Mouse (Mus musculus) neural tube, embryonic 11.5 days (tissue): ENCODE measurements around the gene Mdh1b. TPM values are rescaled to one million over a fixed set of nuclear protein-coding genes. Genes with fewer than 3 reads are reported as not detected.
A peak's percentile ranks its signal among the peaks of the same experiment; 100 is the strongest.

Experiments used
- ATAC-seq: fragments of 200-750 bp; cut with Nextera tagmentation; 2 replicates; pipeline ENCODE4 v1.8.0; 2017; ENCODE audit warnings: moderate number of reproducible peaks, mild to moderate bottlenecking, moderate TSS enrichment, moderate library complexity; ENCODE audit not compliant: insufficient read depth, low FRiP score, low TSS enrichment
- DNase-seq: peaks from one replicate; pipeline ENCODE4 v3.0.0-alpha.2; 2015; ENCODE audit warnings: low spot score
- H3K27ac ChIP-seq: fragments of 300-500 bp; sonication (generic); 2 replicates; pipeline ENCODE4 v1.5.1; 2014; ENCODE audit warnings: low read depth, mild to moderate bottlenecking, low read length
- H3K27me3 ChIP-seq: fragments of 300-500 bp; sonication (generic); 2 replicates; pipeline ENCODE4 v1.6.1; 2014; ENCODE audit warnings: mild to moderate bottlenecking, low read length, mixed read lengths; ENCODE audit not compliant: control insufficient read depth, insufficient read depth
- H3K36me3 ChIP-seq: fragments of 300-500 bp; sonication (generic); 2 replicates; pipeline ENCODE4 v1.6.1; 2014; ENCODE audit warnings: mild to moderate bottlenecking, low read length, moderate library complexity, mixed read lengths; ENCODE audit not compliant: control insufficient read depth, insufficient read depth
- H3K4me1 ChIP-seq: fragments of 300-500 bp; sonication (generic); 2 replicates; pipeline ENCODE4 v1.6.1; 2014; ENCODE audit warnings: low read length, mixed read lengths; ENCODE audit not compliant: control insufficient read depth, insufficient read depth
- H3K4me2 ChIP-seq: fragments of 300-500 bp; sonication (generic); 2 replicates; pipeline ENCODE4 v1.6.1; 2014; ENCODE audit warnings: low read depth, mild to moderate bottlenecking, moderate library complexity
- H3K4me3 ChIP-seq: fragments of 300-500 bp; sonication (generic); 2 replicates; pipeline ENCODE4 v1.5.1; 2014; ENCODE audit warnings: low read depth, low read length
- H3K9ac ChIP-seq: fragments of 300-500 bp; sonication (generic); 2 replicates; pipeline ENCODE4 v1.6.1; 2014; ENCODE audit warnings: mild to moderate bottlenecking, low read length
- H3K9me3 ChIP-seq: fragments of 300-500 bp; sonication (generic); 2 replicates; pipeline ENCODE4 v1.6.1; 2016; ENCODE audit warnings: low read length; ENCODE audit not compliant: control insufficient read depth
- WGBS: fragments of 180-500 bp; shearing (Covaris S2); extraction: QIAGEN DNeasy Blood & Tissue Kit; methylation state at CpG from one replicate; pipeline ENCODE4 v1.1.7; 2014; 5-methylcytosine and 5-hydroxymethylcytosine counted together
- polyA plus RNA-seq: library from polyadenylated mRNA; unstranded; fragments of >200 nt; fragmentation: Nextera tagmentation; extraction: Ambion mirVana; gene quantifications from 2 replicates; pipeline ENCODE4 v1.2.1, GENCODE M21; 2014

The Mdh1b gene
- polyA plus RNA-seq, 1 experiment from 2014 or later: 0.31 TPM

DNA sequence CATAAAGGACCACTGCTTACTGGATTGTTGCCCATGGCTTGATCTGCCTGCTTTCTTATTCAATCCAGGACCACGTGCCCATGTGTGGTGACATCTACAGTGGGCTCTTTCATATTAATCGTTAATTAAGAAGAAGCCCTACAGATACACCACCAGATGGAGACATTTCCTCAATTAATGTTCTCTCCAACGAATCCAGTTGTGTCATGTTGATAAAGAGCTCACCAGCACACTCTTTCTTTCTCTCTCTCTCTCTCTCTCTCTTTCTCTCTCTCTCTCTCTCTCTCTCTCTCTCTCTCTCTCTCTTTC, 61.3 kb downstream of the Mdh1b start:
- Histone ChIP-seq H3K4me3 (no peak overlapping the region), H3K27ac (no peak overlapping the region), H3K9me3 (no peaks in the 10 kb centered on the region), H3K9ac (no peak overlapping the region), H3K4me1 (0 out of 2 replicates have a peak, but pooled peaks cover 5% of the 10 kb centered on the region), H3K4me2 (no peak overlapping the region), H3K36me3 (no peaks in the 10 kb centered on the region), H3K27me3 (no peaks in the 10 kb centered on the region)
- peak; percentile 57 for DNase-seq
- no peak for ATAC-seq
- WGBS: 6% methylated on average over 3 of the region's 3 CpGs

DNA sequence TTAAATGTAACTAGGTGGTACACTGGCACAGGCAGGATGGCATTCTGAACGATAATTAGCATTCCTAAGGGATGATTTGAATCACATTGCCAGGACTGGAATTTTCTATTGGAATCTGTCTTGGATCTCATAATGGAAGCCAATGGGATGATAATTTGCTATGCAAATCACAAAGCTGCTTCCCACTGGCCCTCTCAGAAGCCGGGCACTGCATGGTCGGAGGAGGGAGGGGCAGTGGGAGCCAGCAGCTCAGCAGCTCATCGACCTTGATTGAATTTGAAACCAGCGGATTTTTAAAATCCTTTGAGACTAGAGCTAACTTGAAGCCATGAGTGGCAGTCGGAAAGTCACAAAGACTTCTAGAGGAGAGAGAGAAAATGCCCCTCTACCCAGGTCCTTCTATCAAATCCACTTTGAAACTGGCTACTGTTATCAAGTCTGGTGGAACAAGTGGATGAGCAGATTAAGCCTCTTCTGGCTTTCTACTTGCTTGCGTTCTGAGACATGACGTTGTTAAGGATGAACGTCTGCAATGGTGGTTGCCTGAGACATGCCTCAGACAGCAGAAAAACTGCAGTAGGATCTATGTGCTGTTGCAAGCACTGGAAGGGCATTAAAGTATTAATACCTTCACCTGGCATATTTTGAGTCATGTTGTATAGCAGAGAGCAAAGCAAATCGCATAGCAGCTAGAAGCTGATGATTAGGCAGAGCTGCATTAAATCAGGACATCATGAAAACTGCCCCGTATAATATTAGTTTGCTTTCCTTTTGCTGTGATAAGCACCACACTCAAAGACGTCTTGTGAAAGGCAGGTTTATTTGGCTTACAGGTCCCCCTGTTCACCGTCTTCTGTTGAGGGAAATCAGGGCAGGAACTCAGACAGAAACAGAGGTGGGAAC, 61.9 kb downstream of the Mdh1b start:
- ATAC-seq (0 out of 2 replicates have a peak, but pooled peaks have one; percentile 53), DNase-seq (no peak)
- 26% methylated on average over 13 of the region's 13 CpGs for WGBS

DNA sequence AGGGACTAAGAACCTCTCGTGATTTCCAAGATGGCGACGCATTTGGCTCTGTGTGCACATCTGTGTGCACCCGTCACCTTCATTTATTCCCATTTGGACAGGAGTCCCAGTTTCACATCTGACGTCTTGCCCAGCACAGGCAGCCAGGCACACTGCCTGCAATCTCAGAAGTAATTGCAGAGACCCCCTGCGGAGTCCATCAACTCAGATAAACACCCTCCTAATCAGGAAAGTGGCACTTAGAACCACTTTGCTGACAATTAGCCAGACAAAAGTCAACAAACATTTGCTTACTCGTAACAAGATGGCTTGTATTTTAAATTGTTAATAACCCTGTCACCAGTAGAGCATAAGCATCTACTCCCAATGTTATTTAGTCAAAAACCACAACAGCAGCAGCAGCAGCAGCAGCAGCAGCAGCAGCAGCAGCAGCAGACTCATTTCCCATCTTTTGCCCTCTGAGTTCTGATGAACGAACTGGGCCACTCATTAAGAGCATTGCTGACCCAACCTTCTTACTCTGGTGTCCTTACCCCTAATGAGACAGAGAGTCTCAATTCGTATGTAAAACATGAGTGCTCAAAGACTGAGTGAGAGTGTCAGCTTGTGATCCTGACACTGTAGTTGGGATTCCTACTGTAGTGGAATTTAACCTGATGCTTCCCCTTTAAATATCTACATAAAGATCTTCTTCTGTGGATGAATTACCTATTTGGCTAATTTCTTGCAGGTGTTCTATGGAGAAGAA, 62.7 kb downstream of the Mdh1b start:
- no peak overlapping the region for H3K4me2 ChIP-seq
- no peaks in the 10 kb centered on the region for H3K36me3 ChIP-seq
- H3K27me3 ChIP-seq: no peaks in the 10 kb centered on the region
- ATAC-seq (no peak), DNase-seq (no peak)
- 26% methylated on average over 9 of the region's 9 CpGs for WGBS
- no peak overlapping the region for H3K9ac ChIP-seq
- H3K27ac ChIP-seq: no peak overlapping the region
- no peaks in the 10 kb centered on the region for H3K9me3 ChIP-seq
- 0 out of 2 replicates have a peak, but pooled peaks cover 5% of the 10 kb centered on the region for H3K4me1 ChIP-seq
- no peak overlapping the region for H3K4me3 ChIP-seq

More for the DNA sequence above, 61.9 kb downstream of the Mdh1b start:
- Histone ChIP-seq H3K27me3 (no peaks in the 10 kb centered on the region), H3K9me3 (no peaks in the 10 kb centered on the region), H3K9ac (no peak overlapping the region), H3K4me3 (no peak overlapping the region), H3K27ac (no peak overlapping the region), H3K4me1 (0 out of 2 replicates have a peak, but pooled peaks cover 5% of the 10 kb centered on the region), H3K4me2 (no peak overlapping the region), H3K36me3 (no peaks in the 10 kb centered on the region)

DNA sequence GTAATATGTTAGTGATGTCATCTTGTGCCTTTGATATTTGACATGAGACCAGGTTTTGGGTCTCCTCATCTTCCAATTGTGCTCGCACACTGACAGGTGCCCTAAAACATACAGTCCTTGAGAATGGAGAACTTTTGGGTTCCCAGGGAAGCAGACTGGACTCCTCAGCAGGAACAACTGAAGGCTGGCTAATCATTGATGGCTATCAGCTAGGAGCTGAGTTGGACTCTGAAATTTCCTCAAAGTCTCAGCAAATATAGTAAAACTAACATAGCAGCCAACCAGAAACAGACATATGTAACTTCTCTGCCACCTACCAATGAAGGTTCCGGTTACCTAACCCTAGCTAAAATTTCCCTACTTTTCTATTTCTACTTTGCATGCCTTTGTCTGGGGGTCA, 64.0 kb downstream of the Mdh1b start:
- H3K4me2 ChIP-seq: no peak overlapping the region
- ATAC-seq: no peak
- no peaks in the 10 kb centered on the region for H3K36me3 ChIP-seq
- 0 out of 2 replicates have a peak, but pooled peaks cover 5% of the 10 kb centered on the region for H3K4me1 ChIP-seq
- H3K27me3 ChIP-seq: peaks cover 3% of the 10 kb centered on the region; the same call in 1 of the 2 replicates
- no peak for DNase-seq
- WGBS: 83% methylated on average over 2 of the region's 2 CpGs
- H3K9me3 ChIP-seq: no peaks in the 10 kb centered on the region
- H3K4me3 ChIP-seq: no peak overlapping the region
- H3K9ac ChIP-seq: no peak overlapping the region
- no peak overlapping the region for H3K27ac ChIP-seq

DNA sequence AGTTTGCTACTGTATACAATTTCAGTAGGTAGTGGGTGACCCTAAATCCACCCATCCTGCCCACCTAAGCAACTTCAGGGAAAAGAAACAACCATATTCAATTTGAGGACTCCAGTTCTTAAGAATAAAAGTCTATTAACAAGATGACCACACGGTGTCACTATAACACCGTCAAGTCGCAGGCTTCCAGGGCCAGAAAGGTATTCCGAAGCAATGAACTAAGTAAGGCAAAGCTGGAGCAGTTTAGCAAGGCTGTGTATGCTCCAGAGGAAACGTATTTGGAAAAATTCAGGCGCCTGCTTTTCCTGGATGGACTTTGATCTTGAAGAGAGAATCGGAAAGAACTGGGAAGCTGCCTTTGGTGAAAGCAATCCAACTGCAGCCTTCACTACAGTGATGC, 70.5 kb downstream of the Mdh1b start:
- WGBS: 4% methylated on average over 7 of the region's 7 CpGs
- no peak overlapping the region for H3K9ac ChIP-seq
- no peak for ATAC-seq

DNA sequence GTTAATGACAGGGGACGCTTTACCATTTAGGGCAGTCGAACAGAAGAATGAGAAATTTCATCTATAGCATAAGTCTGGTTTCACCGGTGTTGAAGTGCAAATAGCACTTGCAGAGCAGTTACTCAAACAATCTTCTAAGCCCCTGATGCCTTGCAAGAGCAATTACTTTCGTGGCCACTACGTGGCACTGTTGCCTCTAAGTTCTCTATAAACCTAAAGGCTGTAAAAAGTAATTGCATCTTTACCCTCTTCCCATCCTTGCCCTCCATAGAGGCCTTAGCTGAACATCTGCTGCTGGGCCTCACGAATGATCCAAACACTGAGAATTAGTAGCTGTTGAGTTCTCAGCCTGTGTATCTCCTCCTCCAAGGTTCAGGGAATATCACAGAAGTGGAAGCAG, 72.1 kb downstream of the Mdh1b start:
- Histone ChIP-seq H3K9me3 (no peaks in the 10 kb centered on the region), H3K9ac (no peak overlapping the region), H3K36me3 (no peaks in the 10 kb centered on the region), H3K27me3 (peaks cover 3% of the 10 kb centered on the region; the same call in 1 of the 2 replicates), H3K4me2 (no peak overlapping the region), H3K4me1 (no peaks in the 10 kb centered on the region), H3K27ac (no peak overlapping the region), H3K4me3 (no peak overlapping the region)
- 18% methylated on average over 6 of the region's 6 CpGs for WGBS
- DNase-seq (peak; percentile 76), ATAC-seq (no peak)

More for the DNA sequence above, 70.5 kb downstream of the Mdh1b start:
- DNase-seq: peak; percentile 72
- no peaks in the 10 kb centered on the region for H3K36me3 ChIP-seq
- H3K4me2 ChIP-seq: no peak overlapping the region
- H3K27ac ChIP-seq: no peak overlapping the region
- peaks cover 3% of the 10 kb centered on the region; the same call in 1 of the 2 replicates for H3K27me3 ChIP-seq
- no peak overlapping the region for H3K4me3 ChIP-seq
- H3K4me1 ChIP-seq: no peaks in the 10 kb centered on the region
- no peaks in the 10 kb centered on the region for H3K9me3 ChIP-seq

Other genes with a start within 250 kb of the Mdh1b start
- gene Gm39653, start 114.3 kb downstream of the Mdh1b start, polyA plus RNA-seq: not detected in 2 replicates
- gene Dytn, start 43.4 kb downstream of the Mdh1b start, polyA plus RNA-seq: not detected in 2 replicates
- gene Fastkd2, start 296 bp upstream of the Mdh1b start, polyA plus RNA-seq: 74.3 and 82.6 TPM in 2 replicates
- gene 4933402D24Rik, start 38.9 kb upstream of the Mdh1b start, polyA plus RNA-seq: 0.17 and 0.35 TPM in 2 replicates